Mouse (Mus musculus): ENCODE data around the gene Aig1. TPM values are rescaled to one million over a fixed set of nuclear protein-coding genes. Genes with fewer than 3 reads are reported as not detected.

Gene Aig1
- total RNA-seq, 2 experiments from 2014 or later, result 64.6 to 67.2 TPM

- no peak for DNase-seq (ENCODE audit: low spot score in 2 of 2)
These were observed 86.0 kb downstream of the Aig1 start for GRCm38 (mm10) chr10:13782774-13783173.

GRCm38 (mm10) chr10:13782235-13782757, 86.5 kb downstream of the Aig1 start:
- no peak for DNase-seq (ENCODE audit: low spot score in 2 of 2)

- no peak for DNase-seq (ENCODE audit: low spot score in 2 of 2)
These were observed 92.8 kb downstream of the Aig1 start for GRCm38 (mm10) chr10:13776014-13776413.

- DNase-seq (ENCODE audit: low spot score in 2 of 2), result no peak
These were observed 93.4 kb downstream of the Aig1 start for GRCm38 (mm10) chr10:13775411-13775810.

- DNase-seq (ENCODE audit: low spot score in 2 of 2), result no peak
These were observed 93.9 kb downstream of the Aig1 start for GRCm38 (mm10) chr10:13774910-13775309.

GRCm38 (mm10) chr10:13770720-13771119, 98.1 kb downstream of the Aig1 start:
- no peak for DNase-seq (ENCODE audit: low spot score in 2 of 2)

- DNase-seq (ENCODE audit: low spot score in 2 of 2), result no peak
These were observed 99.0 kb downstream of the Aig1 start for GRCm38 (mm10) chr10:13769789-13770188.

GRCm38 (mm10) chr10:13768866-13769265, 99.9 kb downstream of the Aig1 start:
- DNase-seq (ENCODE audit: low spot score in 2 of 2), result no peak

- DNase-seq (ENCODE audit: low spot score in 2 of 2), result no peak
These were observed 101.7 kb downstream of the Aig1 start for GRCm38 (mm10) chr10:13767076-13767475.

GRCm38 (mm10) chr10:13763151-13763550, 105.6 kb downstream of the Aig1 start:
- no peak for DNase-seq (ENCODE audit: low spot score in 2 of 2)

- no peak for DNase-seq (ENCODE audit: low spot score in 2 of 2)
These were observed 114.1 kb downstream of the Aig1 start for GRCm38 (mm10) chr10:13754712-13755111.

GRCm38 (mm10) chr10:13753777-13754176, 115.0 kb downstream of the Aig1 start:
- no peak for DNase-seq (ENCODE audit: low spot score in 2 of 2)

GRCm38 (mm10) chr10:13739494-13740140, 129.2 kb downstream of the Aig1 start:
- peak; percentile 35 to 38 for DNase-seq (ENCODE audit: low spot score in 2 of 2)

- DNase-seq (ENCODE audit: low spot score in 2 of 2), result no peak
These were observed 138.6 kb downstream of the Aig1 start for GRCm38 (mm10) chr10:13730039-13730748.

GRCm38 (mm10) chr10:13727676-13728075, 141.1 kb downstream of the Aig1 start:
- peak; percentile 19 to 64 for DNase-seq (ENCODE audit: low spot score in 2 of 2)

- no peak for DNase-seq (ENCODE audit: low spot score in 2 of 2)
These were observed 142.6 kb downstream of the Aig1 start for GRCm38 (mm10) chr10:13726206-13726605.

GRCm38 (mm10) chr10:13725276-13725675, 143.5 kb downstream of the Aig1 start:
- no peak for DNase-seq (ENCODE audit: low spot score in 2 of 2)

- DNase-seq (ENCODE audit: low spot score in 2 of 2), result no peak
These were observed 152.6 kb downstream of the Aig1 start for GRCm38 (mm10) chr10:13716132-13716531.

GRCm38 (mm10) chr10:13715584-13715983, 153.2 kb downstream of the Aig1 start:
- no peak for DNase-seq (ENCODE audit: low spot score in 2 of 2)

- DNase-seq (ENCODE audit: low spot score in 2 of 2), result no peak
These were observed 153.9 kb downstream of the Aig1 start for GRCm38 (mm10) chr10:13714920-13715293.

GRCm38 (mm10) chr10:13714199-13714919, 154.4 kb downstream of the Aig1 start:
- peak in 1 of 2 experiments; percentile 12 for DNase-seq (ENCODE audit: low spot score in 2 of 2)

GRCm38 (mm10) chr10:13713711-13714110, 155.1 kb downstream of the Aig1 start:
- DNase-seq (ENCODE audit: low spot score in 2 of 2), result no peak

Measured in layer of hippocampus, adult 18-20 months (tissue).